Mouse (Mus musculus): ENCODE results near the gene Gm9046. TPM values are rescaled to one million over a fixed set of nuclear protein-coding genes. Genes with fewer than 3 reads are reported as not detected.
"Not testable (repeated sequence)": the region's sequence is repeated elsewhere in the genome, so short reads cannot be mapped to it uniquely, and the experiment has no call there.

Gene Gm9046
- total RNA-seq (2021): not detected
- not detected in 2 replicates for polyA plus RNA-seq (2012; rRNA removed)
- long read RNA-seq: 0 reads

DNA sequence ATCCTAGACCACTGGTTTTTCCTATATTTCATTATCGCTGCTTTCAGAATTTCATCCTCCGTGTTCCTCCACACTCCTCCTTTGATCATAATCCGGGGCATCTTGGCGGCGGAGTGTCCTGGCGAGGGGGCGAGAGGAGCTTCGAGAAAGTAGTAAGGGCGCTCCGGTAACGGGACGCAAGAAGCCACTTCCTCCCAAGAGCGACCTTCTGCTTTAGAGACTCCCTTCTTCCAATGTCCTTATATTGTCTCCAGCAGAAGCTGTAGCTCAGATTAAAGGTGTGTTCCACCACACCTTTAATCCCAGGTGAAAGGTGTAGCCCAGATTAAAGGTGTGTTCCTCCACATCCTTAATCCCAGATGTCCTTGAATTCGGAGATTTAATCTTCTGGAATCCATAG is at the start of gene Gm9046:
Gm9046 (minus strand) TSS at position 101 of the 400 bp plus-strand sequence.
- H3K27me3 ChIP-seq (ENCODE audit: control insufficient read depth, insufficient read depth, low read length); H3K4me1 ChIP-seq (ENCODE audit: control insufficient read depth, insufficient read depth, low read length); DNase-seq; H3K4me3 ChIP-seq; H3K9ac ChIP-seq (ENCODE audit: low read depth, low read length); intact Hi-C loops (cut with DNase I); H3K79me2 ChIP-seq (replicated peaks; ENCODE audit: control insufficient read depth, insufficient read depth, low read length); H3K36me3 ChIP-seq (ENCODE audit: control insufficient read depth, insufficient read depth, low read length); H3K27ac ChIP-seq: not testable (repeated sequence)
- WGBS: no CpG with 5 or more reads among the region's 14 CpGs

DNA sequence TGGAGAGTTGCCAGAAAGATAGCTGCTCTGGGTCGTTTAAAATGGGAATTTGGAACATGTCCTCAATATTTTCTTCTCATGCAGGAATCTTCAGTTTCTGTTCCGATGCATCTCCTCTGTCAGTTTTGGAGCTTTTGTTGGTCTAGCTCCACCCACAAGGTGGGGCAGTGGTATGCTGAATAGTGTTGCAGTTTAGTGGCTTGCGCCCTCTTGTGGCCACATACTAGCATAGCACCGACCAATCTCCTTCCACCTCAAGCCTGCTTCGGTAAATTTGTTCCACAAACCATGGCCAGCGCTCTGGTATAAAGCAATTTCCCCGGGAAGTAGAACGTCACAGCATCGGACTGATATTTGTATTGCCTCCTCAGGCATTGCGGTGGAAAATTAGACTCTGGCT is 27.4 kb upstream of the Gm9046 start:
- intact Hi-C loops (cut with DNase I): loop anchor here (1.0 kb wide), 1 partner anchor 214 kb away; no protein-coding TSS in a partner anchor
- Histone ChIP-seq H3K9ac (ENCODE audit: low read depth, low read length) (no peak overlapping the region), H3K36me3 (ENCODE audit: control insufficient read depth, insufficient read depth, low read length) (no peaks in the 10 kb centered on the region), H3K27ac (no peak overlapping the region), H3K79me2 (replicated peaks; ENCODE audit: control insufficient read depth, insufficient read depth, low read length) (no peaks in the 10 kb centered on the region), H3K27me3 (ENCODE audit: control insufficient read depth, insufficient read depth, low read length) (no peaks in the 10 kb centered on the region; the same call in 1 of the 2 replicates), H3K4me1 (ENCODE audit: control insufficient read depth, insufficient read depth, low read length) (no peaks in the 10 kb centered on the region), H3K4me3 (no peak overlapping the region)
- peak; percentile 51; the same call in 1 of the 2 replicates for TF ChIP-seq EP300 (IDR thresholded peaks at IDR 0.05; ENCODE audit: insufficient read depth, low read depth, low read length)
- peak; percentile 97 for TF ChIP-seq CTCF (IDR thresholded peaks at IDR 0.05)
- no peak for TF ChIP-seq POLR2A (IDR thresholded peaks at IDR 0.05; ENCODE audit: insufficient read depth, low read depth, low read length)
- peak; percentile 71 to 72 for DNase-seq
- 4% methylated on average over 10 of the region's 10 CpGs for WGBS

DNA sequence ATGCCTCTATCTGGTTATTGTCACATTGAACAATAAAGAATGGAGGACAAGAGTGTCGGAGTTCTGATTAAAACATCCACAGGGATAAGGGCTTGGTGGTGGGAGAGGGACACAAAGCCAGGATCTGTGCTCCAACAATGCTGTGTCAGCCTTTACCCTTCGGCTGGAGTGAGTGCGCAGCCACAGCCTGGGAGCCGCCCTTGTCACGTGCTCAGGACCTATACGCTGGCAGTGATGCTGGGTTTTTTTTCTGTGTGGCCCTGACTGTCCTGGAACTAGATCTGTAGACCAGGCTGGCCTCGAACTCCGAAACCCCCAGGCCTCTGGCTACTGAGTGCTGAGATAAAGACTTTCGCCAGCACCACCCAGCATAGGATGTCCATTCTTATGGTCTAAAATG is 26.5 kb upstream of the Gm9046 start:
- no peaks in the 10 kb centered on the region for H3K4me1 ChIP-seq (ENCODE audit: control insufficient read depth, insufficient read depth, low read length)
- H3K27me3 ChIP-seq (ENCODE audit: control insufficient read depth, insufficient read depth, low read length): no peaks in the 10 kb centered on the region; the same call in 1 of the 2 replicates
- intact Hi-C loops (cut with DNase I): no loop called here
- H3K36me3 ChIP-seq (ENCODE audit: control insufficient read depth, insufficient read depth, low read length): no peaks in the 10 kb centered on the region
- no peak overlapping the region for H3K9ac ChIP-seq (ENCODE audit: low read depth, low read length)
- no peak for TF ChIP-seq POLR2A (IDR thresholded peaks at IDR 0.05; ENCODE audit: insufficient read depth, low read depth, low read length)
- TF ChIP-seq EP300 (IDR thresholded peaks at IDR 0.05; ENCODE audit: insufficient read depth, low read depth, low read length): no peak
- TF ChIP-seq CTCF (IDR thresholded peaks at IDR 0.05): no peak
- no peaks in the 10 kb centered on the region for H3K79me2 ChIP-seq (replicated peaks; ENCODE audit: control insufficient read depth, insufficient read depth, low read length)
- no peak overlapping the region for H3K4me3 ChIP-seq
- H3K27ac ChIP-seq: no peak overlapping the region
- WGBS: 89% methylated on average over 9 of the region's 9 CpGs
- no peak for DNase-seq

DNA sequence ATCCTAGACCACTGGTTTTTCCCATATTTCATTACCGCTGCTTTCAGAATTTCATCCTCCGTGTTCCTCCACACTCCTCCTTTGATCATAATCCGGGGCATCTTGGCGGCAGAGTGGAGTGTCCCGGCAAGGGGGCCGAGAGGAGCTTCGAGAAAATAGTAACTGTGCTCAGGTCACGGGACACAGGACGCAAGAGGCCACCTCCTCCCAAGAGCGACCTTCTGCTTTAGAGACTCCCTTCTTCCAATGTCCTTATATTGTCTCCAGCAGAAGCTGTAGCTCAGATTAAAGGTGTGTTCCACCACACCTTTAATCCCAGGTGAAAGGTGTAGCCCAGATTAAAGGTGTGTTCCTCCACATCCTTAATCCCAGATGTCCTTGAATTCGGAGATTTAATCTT is 10.9 kb upstream of the Gm9046 start, which contains the start of gene Gm9049:
Gm9049 (minus strand) TSS at position 101 of the 400 bp plus-strand sequence.
- H3K4me1 ChIP-seq (ENCODE audit: control insufficient read depth, insufficient read depth, low read length); H3K27ac ChIP-seq; H3K27me3 ChIP-seq (ENCODE audit: control insufficient read depth, insufficient read depth, low read length); H3K79me2 ChIP-seq (replicated peaks; ENCODE audit: control insufficient read depth, insufficient read depth, low read length); DNase-seq; H3K9ac ChIP-seq (ENCODE audit: low read depth, low read length); H3K36me3 ChIP-seq (ENCODE audit: control insufficient read depth, insufficient read depth, low read length); intact Hi-C loops (cut with DNase I); H3K4me3 ChIP-seq: not testable (repeated sequence)
- WGBS: 80% methylated on average over 1 of the region's 11 CpGs

GRCm38 (mm10) chr10:118348579-118348978 is 5.5 kb upstream of the Gm9046 start, which contains the start of gene Gm9048:
Gm9048 (minus strand) TSS chr10:118348679.
- DNase-seq; H3K27me3 ChIP-seq (ENCODE audit: control insufficient read depth, insufficient read depth, low read length); H3K4me1 ChIP-seq (ENCODE audit: control insufficient read depth, insufficient read depth, low read length); H3K4me3 ChIP-seq; H3K79me2 ChIP-seq (replicated peaks; ENCODE audit: control insufficient read depth, insufficient read depth, low read length); H3K36me3 ChIP-seq (ENCODE audit: control insufficient read depth, insufficient read depth, low read length); intact Hi-C loops (cut with DNase I); H3K27ac ChIP-seq; H3K9ac ChIP-seq (ENCODE audit: low read depth, low read length): not testable (repeated sequence)
- 78% methylated on average over 1 of the region's 14 CpGs for WGBS

DNA sequence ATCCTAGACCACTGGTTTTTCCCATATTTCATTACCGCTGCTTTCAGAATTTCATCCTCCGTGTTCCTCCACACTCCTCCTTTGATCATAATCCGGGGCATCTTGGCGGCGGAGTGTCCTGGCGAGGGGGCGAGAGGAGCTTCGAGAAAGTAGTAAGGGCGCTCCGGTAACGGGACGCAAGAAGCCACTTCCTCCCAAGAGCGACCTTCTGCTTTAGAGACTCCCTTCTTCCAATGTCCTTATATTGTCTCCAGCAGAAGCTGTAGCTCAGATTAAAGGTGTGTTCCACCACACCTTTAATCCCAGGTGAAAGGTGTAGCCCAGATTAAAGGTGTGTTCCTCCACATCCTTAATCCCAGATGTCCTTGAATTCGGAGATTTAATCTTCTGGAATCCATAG is 5.3 kb downstream of the Gm9046 start, which contains the start of gene Gm9045:
Gm9045 (minus strand) TSS at position 101 of the 400 bp plus-strand sequence.
- H3K9ac ChIP-seq (ENCODE audit: low read depth, low read length); DNase-seq; intact Hi-C loops (cut with DNase I); H3K4me1 ChIP-seq (ENCODE audit: control insufficient read depth, insufficient read depth, low read length); H3K79me2 ChIP-seq (replicated peaks; ENCODE audit: control insufficient read depth, insufficient read depth, low read length); H3K27me3 ChIP-seq (ENCODE audit: control insufficient read depth, insufficient read depth, low read length); H3K36me3 ChIP-seq (ENCODE audit: control insufficient read depth, insufficient read depth, low read length); H3K27ac ChIP-seq; H3K4me3 ChIP-seq: not testable (repeated sequence)
- WGBS: no CpG with 5 or more reads among the region's 14 CpGs

GRCm38 (mm10) chr10:118332308-118332707 is 10.7 kb downstream of the Gm9046 start, which contains the start of gene Gm9044:
Gm9044 (minus strand) TSS chr10:118332408.
- H3K27ac ChIP-seq; H3K27me3 ChIP-seq (ENCODE audit: control insufficient read depth, insufficient read depth, low read length); H3K4me1 ChIP-seq (ENCODE audit: control insufficient read depth, insufficient read depth, low read length); H3K36me3 ChIP-seq (ENCODE audit: control insufficient read depth, insufficient read depth, low read length); H3K9ac ChIP-seq (ENCODE audit: low read depth, low read length); intact Hi-C loops (cut with DNase I); DNase-seq; H3K79me2 ChIP-seq (replicated peaks; ENCODE audit: control insufficient read depth, insufficient read depth, low read length); H3K4me3 ChIP-seq: not testable (repeated sequence)
- WGBS: no CpG with 5 or more reads among the region's 14 CpGs

GRCm38 (mm10) chr10:118326869-118327268 is 16.2 kb downstream of the Gm9046 start, which contains the start of gene Gm9040:
Gm9040 (minus strand) TSS chr10:118326969.
- no CpG with 5 or more reads among the region's 11 CpGs for WGBS
- DNase-seq; H3K4me3 ChIP-seq; intact Hi-C loops (cut with DNase I); H3K79me2 ChIP-seq (replicated peaks; ENCODE audit: control insufficient read depth, insufficient read depth, low read length); H3K27me3 ChIP-seq (ENCODE audit: control insufficient read depth, insufficient read depth, low read length); H3K9ac ChIP-seq (ENCODE audit: low read depth, low read length); H3K27ac ChIP-seq; H3K36me3 ChIP-seq (ENCODE audit: control insufficient read depth, insufficient read depth, low read length); H3K4me1 ChIP-seq (ENCODE audit: control insufficient read depth, insufficient read depth, low read length): not testable (repeated sequence)
